Comparison of ENCODE assay signal across 26 mouse cellular contexts in the genomic region with DNA sequence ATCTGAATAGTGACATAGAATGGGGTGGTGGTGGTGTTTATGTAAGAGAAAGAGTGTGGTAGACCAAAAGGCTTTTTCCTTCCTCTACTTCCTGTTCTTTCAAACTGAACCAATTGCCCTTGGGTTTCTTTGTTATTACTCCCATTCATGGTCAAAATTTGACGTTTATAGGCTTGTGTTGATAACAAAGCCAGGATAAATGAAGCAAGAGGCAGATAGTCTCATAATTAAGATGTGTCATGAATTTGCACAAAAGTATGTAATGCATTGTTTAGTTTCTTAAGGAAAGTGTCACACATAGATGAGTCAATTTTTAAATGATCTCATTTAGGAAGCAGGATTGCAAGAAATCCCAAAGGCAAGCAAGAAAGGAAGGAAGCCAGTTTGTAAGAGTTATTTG.
"Had no signal": no experiment of that assay in that cellular context is flagged by ENCODE, and none has a peak within 500 bp of the region (broad histone marks: within the 10 kb centered on the region; RNA-seq: fewer than 3 reads in every experiment).

No protein-coding gene starts in this region.

- H3K4me1 ChIP-seq: heart, embryonic 15.5 days; hindbrain, embryonic 13.5 days; hindbrain, embryonic 15.5 days; liver, embryonic 12.5 days had no signal

- H3K36me3 ChIP-seq: heart, embryonic 13.5 days; heart, embryonic 15.5 days; hindbrain, embryonic 13.5 days; hindbrain, embryonic 15.5 days; kidney, embryonic 15.5 days; limb, embryonic 13.5 days; limb, embryonic 15.5 days; liver, embryonic 12.5 days had no signal

- H3K4me3 ChIP-seq: heart, adult 2 months; heart, embryonic 13.5 days; heart, embryonic 15.5 days; hindbrain, embryonic 13.5 days; hindbrain, embryonic 15.5 days; kidney, embryonic 15.5 days; limb, embryonic 13.5 days; limb, embryonic 15.5 days; liver, embryonic 12.5 days had no signal

- H3K9me3 ChIP-seq: heart, embryonic 13.5 days; heart, embryonic 15.5 days; hindbrain, embryonic 13.5 days; hindbrain, embryonic 15.5 days; kidney, embryonic 15.5 days; limb, embryonic 13.5 days; limb, embryonic 15.5 days; liver, embryonic 12.5 days had no signal

- H3K27me3 ChIP-seq: heart, embryonic 13.5 days; heart, embryonic 15.5 days; hindbrain, embryonic 13.5 days; hindbrain, embryonic 15.5 days; kidney, embryonic 15.5 days; limb, embryonic 13.5 days; limb, embryonic 15.5 days; liver, embryonic 12.5 days had no signal

- H3K9ac ChIP-seq: heart, embryonic 13.5 days; heart, embryonic 15.5 days; hindbrain, embryonic 13.5 days; hindbrain, embryonic 15.5 days; kidney, embryonic 15.5 days; limb, embryonic 13.5 days; limb, embryonic 15.5 days; liver, embryonic 12.5 days; liver, embryonic 14.5 days had no signal

- H3K4me2 ChIP-seq: heart, embryonic 11.5 days; heart, embryonic 13.5 days; heart, embryonic 15.5 days; hindbrain, embryonic 13.5 days; hindbrain, embryonic 15.5 days; kidney, embryonic 15.5 days; limb, embryonic 13.5 days; limb, embryonic 15.5 days; liver, embryonic 12.5 days had no signal

- H3K27ac ChIP-seq: heart, adult 2 months; heart, embryonic 13.5 days; heart, embryonic 15.5 days; hindbrain, embryonic 13.5 days; hindbrain, embryonic 15.5 days; hindbrain, postnatal 0 days; kidney, embryonic 15.5 days; kidney, postnatal 0 days; limb, embryonic 13.5 days; limb, embryonic 15.5 days; liver, embryonic 12.5 days; liver, embryonic 14.5 days had no signal

- DNase-seq: gastrocnemius, postnatal 14 days; gastrocnemius, postnatal 36 days; heart, adult 11 months; heart, adult 2 months; heart, postnatal 36 days; kidney, adult 11 months; kidney, adult 2 months; kidney, adult 9 months; kidney, postnatal 14 days; kidney, postnatal 36 days; layer of hippocampus, adult 9-11 months; layer of hippocampus, postnatal 36 days; left cerebral cortex, postnatal 4 days had no signal

- ATAC-seq: hindbrain, postnatal 0 days; intestine, embryonic 16.5 days; liver, embryonic 12.5 days had no signal
